Mouse (Mus musculus) retina, postnatal 1 day (tissue): ENCODE measurements around the gene Smyd5.
A peak's percentile ranks its signal among the peaks of the same experiment; 100 is the strongest.

ENCODE experiments used
- DNase-seq: peaks from one replicate; pipeline ENCODE4 v3.0.0-alpha.2; 2012

Gene Smyd5

DNA sequence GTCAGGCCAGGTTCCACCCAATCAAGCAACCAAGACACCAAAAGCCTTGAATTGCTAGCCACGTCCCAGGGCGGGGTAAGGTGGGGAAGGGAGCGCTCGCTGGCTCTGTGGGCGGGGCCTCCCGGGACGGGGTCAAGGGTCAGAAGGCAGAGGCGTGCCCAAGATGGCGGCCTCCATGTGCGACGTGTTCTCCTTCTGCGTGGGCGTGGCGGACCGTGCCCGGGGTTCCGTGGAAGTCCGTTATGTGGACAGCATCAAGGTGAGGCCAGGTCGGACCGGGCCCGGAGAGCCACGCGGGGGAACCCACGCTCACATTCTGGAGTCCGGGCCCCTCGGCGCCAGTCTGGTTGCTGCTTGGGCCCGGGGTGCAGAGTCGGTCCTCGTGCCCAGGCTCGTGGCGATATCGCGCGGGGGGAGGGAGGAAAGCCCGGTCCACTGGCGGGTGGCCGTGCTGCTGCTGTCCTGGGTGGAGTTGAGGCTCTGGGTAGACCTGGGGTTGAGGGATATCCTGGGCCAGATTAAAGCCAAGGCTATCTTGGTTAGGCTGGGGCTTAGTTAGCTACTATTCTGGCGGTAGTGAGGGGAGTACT, at the start of gene Smyd5:
Smyd5 (plus strand) TSS at position 148 of the 590 bp plus-strand sequence.
- DNase-seq: peak; percentile 73

DNA sequence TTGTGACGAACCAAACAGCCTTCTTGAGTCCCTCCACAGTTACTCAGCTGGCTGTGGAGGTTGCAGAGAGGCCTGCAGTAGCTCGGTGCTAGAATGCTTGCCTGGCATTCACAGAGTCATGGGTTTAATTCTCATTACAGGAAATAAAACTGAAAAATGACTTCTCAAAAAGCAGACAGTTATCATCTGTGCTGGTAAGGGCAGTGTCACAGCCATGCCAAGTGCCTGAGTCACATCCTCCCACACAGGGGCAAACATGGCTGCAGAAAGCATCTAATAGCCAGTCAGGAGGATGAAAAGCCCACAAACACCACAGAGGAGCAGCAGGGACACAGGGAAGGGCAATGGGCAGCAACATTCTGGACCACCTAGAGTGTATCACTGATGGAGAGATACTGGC, 49.0 kb upstream of the Smyd5 start:
- DNase-seq: no peak

DNA sequence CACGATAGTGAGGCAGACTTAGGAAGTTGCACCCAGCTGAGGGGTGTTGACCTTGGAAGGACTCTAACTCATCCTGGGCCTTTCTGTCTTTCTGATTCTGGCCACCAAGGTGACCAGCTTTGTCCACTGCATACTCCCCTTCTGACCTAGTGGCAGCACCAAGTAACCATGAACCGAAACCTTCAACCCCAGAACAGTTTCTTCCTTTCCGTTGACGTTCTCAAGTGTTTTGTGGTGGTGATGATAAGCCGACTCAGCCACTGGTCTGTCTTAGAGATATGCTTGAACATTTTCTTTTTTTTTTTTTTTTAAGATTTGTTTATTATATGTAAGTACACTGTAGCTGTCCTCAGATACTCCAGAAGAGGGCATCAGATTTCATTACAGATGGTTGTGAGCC, 43.2 kb upstream of the Smyd5 start:
- DNase-seq: no peak

DNA sequence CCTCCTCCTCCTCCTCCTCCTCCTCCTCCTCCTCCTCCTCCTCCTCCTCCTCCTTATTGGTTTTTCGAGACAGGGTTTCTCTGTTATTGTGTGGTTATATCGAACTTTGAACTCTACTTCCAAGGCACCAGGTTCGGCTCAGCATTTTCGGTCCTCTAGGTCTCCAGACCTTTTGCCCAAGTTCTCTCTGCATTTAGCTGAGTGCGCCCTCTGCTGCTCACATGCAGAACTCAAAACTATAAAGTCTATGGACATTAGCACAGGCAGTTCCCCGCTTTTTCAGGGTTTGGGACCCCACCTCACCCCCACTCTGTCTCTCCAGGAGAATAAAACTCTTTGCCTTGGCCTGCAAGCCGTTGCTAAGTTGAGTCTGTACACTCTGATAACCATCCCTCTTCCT, 40.0 kb upstream of the Smyd5 start:
- DNase-seq: peak; percentile 73

DNA sequence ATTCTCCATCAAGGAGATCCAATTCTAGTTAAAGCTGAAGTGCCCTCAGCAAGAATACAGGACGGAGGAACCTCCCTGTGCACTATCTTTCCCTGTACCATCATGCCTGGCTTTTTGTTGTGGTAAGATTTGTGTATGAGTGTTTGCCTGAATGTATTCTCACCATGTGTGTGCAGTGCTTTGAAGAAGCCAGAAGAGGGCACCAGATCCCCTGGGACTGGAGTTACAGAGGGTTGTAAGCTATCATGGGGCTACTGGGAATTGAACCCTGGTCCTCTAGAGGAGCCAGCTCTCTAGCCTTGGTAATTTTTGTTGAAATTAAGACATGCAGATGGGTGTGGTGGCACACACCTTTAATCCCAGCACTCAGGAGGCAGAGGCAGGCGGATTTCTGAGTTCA, 36.4 kb upstream of the Smyd5 start:
- DNase-seq: no peak

DNA sequence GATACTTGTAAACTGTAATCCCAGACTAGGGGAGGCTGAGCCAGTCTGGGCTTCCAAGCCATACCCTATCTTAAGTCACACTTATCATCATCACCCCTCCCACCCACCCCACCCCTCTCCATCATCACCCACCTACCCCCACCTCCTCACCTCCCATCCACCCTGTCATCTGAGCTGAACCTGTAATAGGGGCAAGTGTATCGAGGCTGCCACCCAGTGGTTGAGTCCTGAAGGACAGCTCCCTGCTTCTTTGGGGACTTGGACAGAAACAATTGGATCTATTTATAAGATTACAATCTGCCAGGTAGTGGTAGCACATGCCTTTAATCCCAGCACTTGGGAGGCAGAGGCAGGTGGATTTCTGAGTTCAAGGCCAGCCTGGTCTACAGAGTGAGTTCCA, 34.6 kb upstream of the Smyd5 start:
- peak; percentile 41 for DNase-seq

DNA sequence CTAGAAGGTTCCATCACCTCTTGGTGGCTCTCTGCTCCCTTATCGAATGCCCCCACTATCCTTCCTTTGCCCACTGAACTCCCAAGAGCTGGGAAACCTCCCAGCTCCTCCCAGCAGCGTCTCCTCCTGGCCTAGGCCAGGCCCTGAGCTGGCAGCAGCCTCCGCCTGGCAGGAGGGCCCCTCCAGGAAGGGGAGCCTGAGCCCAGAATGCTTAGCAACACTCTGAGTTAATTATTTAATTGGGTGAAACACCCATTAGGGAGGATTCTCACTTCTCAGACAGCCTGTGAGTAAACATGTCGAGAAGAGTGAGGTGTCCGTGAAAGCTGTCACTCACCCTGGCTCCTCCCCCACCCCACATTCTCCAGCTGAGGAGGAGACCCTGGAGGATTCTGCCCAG, 32.1 kb upstream of the Smyd5 start:
- peak; percentile 41 for DNase-seq

DNA sequence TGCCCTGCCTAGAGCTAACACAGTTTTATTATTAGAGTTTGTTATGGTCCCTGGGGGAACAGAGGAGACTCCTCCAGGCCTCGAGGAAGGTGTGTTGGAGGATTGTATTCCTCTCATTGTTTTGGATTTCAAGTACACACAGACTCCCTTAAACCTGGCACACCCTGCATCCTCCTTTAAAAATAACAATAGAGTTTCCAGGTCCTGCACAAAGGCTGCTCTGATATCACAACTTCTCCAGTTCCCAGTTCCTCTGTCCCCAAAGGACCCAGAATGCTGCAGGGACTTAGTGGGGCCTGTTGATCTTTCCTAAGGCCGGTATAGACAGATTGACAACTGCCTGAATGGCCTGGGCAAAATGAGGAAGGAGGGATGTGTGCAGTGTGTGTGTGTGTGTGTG, 29.2 kb upstream of the Smyd5 start:
- no peak for DNase-seq

DNA sequence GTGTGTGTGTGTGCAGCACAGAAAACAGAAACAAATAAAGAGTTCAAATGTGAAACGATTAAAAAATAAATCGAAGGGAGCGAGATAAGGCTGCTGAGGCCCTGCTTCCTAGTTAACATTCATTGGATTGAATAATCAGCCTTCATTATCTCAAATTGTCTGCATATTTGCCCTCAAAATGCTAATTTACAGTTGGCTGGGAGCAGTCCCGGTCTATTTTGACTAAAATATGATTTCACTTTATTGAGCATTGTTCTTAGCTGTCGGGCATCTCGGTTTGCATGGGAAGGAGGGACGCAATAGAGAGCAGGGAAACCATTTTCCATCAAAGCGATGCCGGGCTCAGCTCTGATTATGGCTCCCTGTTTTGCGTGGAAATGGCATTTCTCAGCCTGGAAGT, 28.8 kb upstream of the Smyd5 start:
- DNase-seq: no peak

DNA sequence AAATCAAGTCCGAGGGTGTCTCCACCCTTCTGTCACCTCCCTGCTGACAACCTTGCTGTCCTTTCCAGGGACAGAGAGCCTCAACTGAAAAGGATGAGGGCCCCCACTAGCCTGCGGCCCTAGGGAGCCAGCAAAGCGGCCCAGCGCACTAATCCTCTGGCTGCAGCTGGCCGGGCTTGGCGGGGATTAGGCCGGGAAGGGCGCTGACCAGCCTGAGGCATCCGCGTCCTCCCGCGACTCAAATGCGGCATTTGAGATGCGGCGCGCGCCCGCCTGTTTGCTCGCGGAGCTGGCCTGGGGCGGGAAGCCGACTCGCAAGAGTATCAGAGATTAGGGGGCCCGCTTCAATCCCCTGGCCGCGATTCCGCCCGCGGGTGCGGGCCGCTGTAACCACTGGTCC, 22.8 kb upstream of the Smyd5 start:
- DNase-seq: peak; percentile 86

DNA sequence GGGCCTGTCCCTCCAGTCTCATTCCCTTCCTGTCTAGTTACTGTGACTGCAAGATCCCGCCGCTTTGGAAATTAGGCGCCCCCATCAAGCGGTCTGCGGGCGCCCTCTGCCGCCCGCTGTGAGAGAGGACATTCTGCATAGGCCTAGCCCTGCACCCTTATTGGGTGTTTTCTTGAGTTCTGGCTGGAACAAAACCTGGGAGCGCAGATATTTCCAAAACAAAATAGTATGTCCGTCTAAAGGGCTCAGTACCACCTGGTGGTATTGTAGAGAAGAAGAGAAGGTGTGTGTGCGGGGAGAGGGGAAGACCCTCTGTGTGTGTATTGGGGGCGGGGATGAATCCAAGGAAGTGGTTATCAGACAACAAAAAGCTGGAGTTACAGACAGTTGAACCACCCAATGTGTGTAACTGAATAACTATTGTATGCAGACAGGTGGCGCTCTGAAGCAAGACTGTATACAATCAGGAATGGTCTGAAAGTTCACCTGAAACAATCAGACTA, 21.0 kb upstream of the Smyd5 start:
- DNase-seq: peak; percentile 87

DNA sequence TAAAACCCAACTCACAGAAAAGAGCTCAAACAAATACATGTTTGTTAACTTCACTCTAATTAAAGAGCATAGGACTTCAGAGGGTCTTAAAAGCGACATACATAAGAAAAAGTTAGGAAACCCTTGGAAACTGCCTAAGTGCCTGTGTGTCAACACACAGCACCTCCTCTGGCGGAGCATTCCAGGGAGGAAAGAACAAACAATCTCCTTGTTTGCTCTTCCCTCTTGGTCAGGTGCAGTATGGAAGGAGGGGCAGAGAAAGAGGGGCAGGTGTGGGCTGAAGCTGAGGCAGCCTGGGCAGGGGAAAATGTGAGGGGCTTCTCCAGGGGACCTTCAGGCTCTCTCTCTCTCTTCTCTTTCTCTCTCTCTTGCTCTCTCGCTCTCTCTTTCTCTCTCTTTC, 16.0 kb upstream of the Smyd5 start:
- no peak for DNase-seq

DNA sequence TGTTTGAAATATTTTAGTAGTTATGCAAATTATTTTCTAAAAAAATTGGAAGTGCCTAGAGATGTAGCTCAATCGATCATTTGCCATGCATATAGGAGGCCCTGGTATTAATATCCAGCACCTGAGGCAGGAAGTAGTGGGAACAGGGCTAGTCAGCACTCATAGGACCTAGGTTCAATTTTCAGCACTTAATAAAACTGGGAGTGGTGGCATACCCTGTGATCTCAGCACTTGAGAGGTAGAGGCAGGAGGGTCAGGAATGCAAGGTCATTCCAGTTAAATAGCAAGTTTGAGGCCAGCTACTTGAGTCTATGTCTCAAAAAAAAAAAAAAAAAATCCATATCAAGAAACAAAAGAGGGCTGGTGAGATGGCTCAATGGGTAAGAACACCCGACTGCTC, 12.6 kb upstream of the Smyd5 start:
- DNase-seq: no peak

DNA sequence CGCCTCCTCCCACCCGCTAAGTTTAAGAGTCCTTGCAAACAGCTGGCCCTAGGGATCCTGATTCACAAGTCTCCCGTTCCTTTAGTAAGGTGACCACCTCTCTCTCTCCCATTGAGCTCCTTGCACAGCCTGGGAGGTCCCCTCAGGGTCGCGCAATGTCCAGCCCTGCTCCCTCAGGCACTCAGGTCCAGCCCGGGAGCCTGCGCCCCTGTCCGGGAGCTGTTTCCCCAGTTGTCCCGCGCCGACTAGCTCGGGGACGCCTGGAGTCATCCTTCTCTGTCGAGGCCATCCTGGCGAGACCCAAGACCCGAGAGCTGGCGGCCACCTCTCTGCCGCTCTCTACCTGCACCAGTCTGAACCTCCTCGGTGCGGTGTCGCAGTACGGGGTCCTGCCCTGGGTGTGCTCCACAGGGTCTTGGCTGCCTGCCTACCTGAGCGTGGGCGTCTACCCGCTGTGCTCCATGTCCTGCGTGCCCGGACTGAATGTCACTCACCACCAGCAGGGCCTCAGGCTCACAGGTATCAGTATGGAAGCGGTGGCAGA, 7.9 kb upstream of the Smyd5 start, which contains the start of gene Noto:
Noto (plus strand) TSS at position 51 of the 544 bp plus-strand sequence.
- peak; percentile 7 for DNase-seq

DNA sequence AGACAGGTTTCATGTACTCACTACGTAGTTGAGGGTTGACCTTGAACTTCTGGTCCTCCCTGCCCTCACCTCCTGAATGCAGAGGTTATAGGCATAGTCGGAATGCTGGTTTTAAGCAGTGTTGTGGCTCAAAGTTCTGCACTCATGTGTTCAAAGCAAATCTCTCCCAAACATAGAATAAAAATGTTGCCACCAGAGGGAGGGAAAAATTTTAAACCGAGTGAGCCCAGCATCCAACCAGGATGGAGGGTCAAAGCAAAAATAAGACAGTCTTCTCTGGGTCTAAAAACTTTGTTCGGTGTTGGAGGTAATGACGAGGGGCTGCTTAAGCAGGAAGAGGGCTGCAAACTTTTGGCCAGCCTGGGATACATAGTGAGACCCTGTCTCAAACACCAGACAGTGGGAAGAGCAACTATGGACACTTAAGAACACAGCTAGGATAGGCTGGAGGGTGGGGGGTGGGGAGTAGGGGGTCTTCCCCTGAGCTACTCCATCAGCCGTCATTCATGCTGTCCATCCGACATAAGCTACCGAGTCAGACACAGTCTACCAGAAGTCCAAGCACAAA, 431 bp upstream of the Smyd5 start:
- no peak for DNase-seq

DNA sequence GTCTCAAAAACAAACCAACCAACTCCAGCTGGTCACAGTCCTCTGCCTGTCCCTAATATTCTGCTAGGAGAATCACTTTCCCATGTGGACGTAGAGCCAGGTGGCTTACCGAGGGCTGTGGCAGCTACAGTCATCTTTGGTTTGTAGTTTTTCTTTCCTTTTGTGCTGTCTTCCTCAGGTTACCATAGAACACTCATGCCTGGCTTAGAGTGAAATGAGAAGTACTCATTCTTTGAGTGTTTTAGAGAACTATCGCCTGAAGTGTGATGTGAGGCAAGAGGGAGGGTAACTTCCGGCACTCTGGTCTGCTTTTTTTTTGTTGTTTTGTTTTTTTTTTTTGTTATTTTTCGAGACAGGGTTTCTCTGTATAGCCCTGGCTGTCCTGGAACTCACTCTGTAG, 2.1 kb downstream of the Smyd5 start:
- DNase-seq: no peak

DNA sequence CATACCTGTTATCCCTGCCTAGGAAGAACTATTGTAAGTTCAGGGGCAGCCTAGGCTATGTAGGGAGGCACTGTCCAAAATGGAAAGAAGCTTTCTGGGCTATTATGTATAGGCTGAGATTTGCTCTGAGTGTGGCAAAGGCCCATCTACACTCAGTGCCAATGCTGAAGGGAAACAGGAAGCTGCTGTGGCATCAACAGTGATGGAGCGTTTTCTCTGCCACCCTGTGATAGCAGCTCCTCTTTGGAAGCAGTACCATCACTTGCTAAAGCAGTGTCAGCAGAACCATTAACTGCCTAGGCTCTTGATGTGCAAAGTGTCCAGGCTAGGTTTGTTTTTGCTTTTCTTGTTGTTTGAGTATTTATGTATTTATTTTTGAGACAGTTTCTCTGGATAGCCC, 4.4 kb downstream of the Smyd5 start:
- DNase-seq: no peak

DNA sequence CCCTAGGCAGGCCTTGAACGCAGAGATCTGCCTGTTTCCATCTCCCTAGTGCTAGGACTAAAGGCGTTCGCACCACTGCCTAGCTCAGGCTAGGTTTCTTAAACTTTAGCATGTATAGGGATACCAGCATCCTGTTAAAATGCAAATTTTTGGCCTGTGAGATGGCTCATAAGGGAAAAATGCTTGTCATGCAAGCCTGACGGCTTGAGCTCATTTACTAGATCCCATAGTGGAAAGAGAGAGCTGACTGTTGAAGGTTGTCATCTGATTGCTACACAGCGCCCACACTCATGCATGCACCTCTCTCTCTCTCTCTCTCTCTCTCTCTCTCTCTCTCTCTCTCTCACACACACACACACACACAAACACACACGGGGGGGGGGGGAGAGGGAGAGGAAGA, 4.8 kb downstream of the Smyd5 start:
- DNase-seq: no peak

DNA sequence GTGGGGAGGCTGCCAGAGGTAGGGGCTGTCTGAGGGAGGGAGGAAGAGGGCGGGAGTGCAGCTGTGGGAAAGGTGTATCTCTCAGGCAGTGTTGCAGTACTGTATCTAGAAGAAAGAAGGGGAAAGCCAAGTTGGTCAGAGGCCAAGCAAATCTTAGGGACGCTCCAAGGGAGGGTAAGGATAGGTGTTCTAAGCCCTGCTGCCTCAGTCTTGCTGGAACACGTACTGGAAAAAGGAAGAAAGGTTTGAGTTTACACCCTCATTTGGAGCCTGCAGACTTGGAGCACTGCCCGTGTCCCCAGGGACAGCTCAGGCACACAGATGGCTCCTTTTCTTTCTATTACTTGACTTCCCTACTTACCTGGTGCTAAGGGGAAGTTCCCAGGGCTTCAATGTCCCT, 9.4 kb downstream of the Smyd5 start:
- DNase-seq: no peak

DNA sequence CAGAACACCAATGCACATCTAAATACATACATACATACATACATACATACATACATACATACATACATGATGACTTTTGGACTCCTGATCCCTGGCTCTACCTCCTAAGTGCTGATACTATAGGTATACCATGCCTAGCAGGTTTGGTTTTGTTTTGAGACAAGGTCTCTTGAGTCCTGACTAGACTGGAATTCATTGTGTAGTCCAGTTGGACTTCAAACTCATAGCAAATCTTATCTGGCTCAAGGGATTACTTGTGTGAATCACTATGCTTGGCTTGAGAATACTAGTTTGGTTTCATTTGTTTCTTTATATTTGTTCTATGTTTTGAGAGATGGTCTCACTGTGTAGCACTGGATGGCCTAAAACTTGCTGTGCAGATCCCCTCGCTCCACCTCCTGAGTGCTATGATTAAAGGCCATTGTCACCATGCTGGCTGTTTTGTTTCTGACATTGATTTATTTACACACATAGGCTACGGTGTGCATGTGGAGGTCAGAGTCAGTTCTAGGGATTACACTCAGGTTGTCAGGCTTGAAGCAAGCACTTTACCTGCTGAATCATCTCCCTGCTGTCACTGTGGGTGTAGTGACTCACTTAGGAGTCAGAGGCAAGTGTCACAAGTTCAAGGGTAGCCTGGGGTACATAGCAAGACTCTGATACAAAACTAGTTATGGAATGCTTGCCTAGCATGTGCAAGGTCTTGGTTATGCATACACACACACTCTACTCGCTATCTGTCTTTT, 11.9 kb downstream of the Smyd5 start:
- no peak for DNase-seq

DNA sequence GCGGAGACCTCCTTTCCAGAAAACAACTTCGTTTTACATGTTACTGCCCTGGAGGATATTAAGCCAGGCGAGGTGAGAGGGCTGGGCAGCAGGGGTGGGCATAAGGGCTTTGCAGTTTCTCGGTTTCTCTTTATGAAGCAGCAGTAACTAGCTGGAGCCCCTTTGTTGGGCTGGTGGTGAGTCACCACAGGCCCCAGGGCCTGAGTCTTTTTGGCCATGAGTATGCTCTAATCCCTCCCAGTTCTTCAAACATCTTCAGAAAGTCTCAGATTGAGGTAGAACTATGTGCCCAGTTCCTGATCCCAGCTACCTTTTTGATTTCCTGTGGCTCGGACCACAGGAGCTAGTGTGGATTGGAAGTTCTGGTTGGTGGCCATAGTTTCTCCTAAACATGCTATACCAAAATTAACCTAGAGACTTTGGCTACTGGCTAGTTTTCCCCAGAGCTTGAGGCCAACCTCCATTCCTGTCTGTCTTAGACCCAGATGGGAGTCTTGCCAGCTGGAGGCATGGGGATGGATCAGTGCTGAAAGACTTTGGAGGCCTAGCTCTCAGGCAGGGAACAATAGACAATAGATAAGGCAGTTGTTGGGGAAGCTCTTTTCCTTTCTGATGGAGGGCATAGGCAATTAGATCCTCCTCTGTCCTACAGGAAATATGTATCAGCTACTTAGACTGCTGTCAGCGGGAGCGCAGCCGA, 12.6 kb downstream of the Smyd5 start:
- DNase-seq: no peak

DNA sequence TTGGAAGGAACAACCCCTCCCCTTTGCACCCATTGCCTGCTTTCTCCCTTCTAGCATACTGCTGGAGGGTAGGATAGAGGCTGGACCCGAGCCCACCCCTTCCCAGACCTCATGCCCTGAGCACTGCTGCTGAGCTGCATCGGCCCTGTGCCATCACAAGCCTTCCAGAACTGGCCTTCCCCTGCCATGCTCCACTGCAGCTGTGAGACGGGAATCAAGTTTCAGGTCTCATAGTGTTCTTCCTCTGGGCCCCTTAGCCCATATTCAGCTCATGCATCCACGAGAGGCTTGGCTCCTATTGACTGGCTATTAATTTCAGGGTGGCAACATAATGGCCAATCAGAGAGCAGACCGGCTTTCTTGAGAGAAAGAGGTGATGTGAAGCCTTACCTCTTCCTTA, 13.5 kb downstream of the Smyd5 start:
- no peak for DNase-seq

DNA sequence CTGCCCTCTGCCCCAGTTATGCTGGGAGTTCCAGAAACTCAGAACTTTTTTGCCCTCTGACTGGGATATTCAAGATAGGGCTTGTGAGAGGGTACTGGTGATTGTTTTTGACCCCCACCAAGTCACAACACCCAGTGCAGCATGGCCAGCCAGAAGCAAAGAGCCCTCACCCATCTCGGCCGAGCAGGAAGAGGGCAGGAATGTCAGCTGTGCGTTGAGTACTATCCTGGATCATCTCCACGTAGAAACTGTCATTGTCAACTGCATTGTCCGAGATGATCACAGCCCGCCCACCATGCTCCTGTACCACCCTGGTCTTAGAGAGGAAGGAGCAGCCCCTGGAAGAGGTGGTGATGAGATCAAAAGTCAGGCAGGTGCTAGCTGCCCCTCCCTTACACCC, 15.6 kb downstream of the Smyd5 start:
- DNase-seq: no peak
